Mouse (Mus musculus) kidney, adult 11 months (tissue): Measurements from ENCODE around the gene Eif2b3.
A peak's percentile ranks its signal among the peaks of the same experiment; 100 is the strongest.

Experiments used
- DNase-seq: peaks from one replicate; pipeline ENCODE4 v3.0.0; 2022

The Eif2b3 gene

GRCm38 (mm10) chr4:117019206-117020134 lies at the start of gene Eif2b3:
Gene Eif2b3 (plus strand): TSS chr4:117019402.
- DNase-seq: peak; percentile 85

- no peak for DNase-seq
These were observed 42.7 kb upstream of the Eif2b3 start for GRCm38 (mm10) chr4:116976503-116976902.

GRCm38 (mm10) chr4:116985681-116986080 lies 33.5 kb upstream of the Eif2b3 start:
- no peak for DNase-seq

- DNase-seq: peak; percentile 84
These were observed 32.6 kb upstream of the Eif2b3 start for GRCm38 (mm10) chr4:116986400-116987121.

- DNase-seq: no peak
These were observed 32.1 kb upstream of the Eif2b3 start for GRCm38 (mm10) chr4:116987122-116987456.

- no peak for DNase-seq
These were observed 29.5 kb upstream of the Eif2b3 start for GRCm38 (mm10) chr4:116989731-116990130.

GRCm38 (mm10) chr4:116991366-116991765 lies 27.8 kb upstream of the Eif2b3 start:
- peak; percentile 80 for DNase-seq

- DNase-seq: peak; percentile 97
These were observed 25.3 kb upstream of the Eif2b3 start, which contains the start of gene Urod for GRCm38 (mm10) chr4:116993672-116994621. Gene Urod (minus strand): TSS chr4:116994413.

- DNase-seq: peak; percentile 58
These were observed 23.9 kb upstream of the Eif2b3 start, which contains the start of gene Hectd3 for GRCm38 (mm10) chr4:116995131-116995797. Gene Hectd3 (plus strand): TSS chr4:116995317.

- DNase-seq: peak; percentile 88
These were observed 23.4 kb upstream of the Eif2b3 start for GRCm38 (mm10) chr4:116995798-116996135.

- DNase-seq: no peak
These were observed 19.6 kb upstream of the Eif2b3 start for GRCm38 (mm10) chr4:116999513-117000154.

- DNase-seq: no peak
These were observed 17.2 kb upstream of the Eif2b3 start for GRCm38 (mm10) chr4:117001957-117002356.

GRCm38 (mm10) chr4:117002543-117003521 lies 16.4 kb upstream of the Eif2b3 start:
- peak; percentile 91 for DNase-seq

- DNase-seq: no peak
These were observed 14.6 kb upstream of the Eif2b3 start for GRCm38 (mm10) chr4:117004649-117005048.

- no peak for DNase-seq
These were observed 13.4 kb upstream of the Eif2b3 start for GRCm38 (mm10) chr4:117005611-117006400.

- no peak for DNase-seq
These were observed 12.1 kb upstream of the Eif2b3 start for GRCm38 (mm10) chr4:117007058-117007457.

GRCm38 (mm10) chr4:117010231-117010630 lies 9.0 kb upstream of the Eif2b3 start:
- DNase-seq: no peak

- DNase-seq: no peak
These were observed 5.6 kb upstream of the Eif2b3 start for GRCm38 (mm10) chr4:117013596-117013995.

GRCm38 (mm10) chr4:117014901-117015415 lies 4.2 kb upstream of the Eif2b3 start:
- DNase-seq: no peak
